ENCODE assay signal across 17 mouse cellular contexts in the genomic region with DNA sequence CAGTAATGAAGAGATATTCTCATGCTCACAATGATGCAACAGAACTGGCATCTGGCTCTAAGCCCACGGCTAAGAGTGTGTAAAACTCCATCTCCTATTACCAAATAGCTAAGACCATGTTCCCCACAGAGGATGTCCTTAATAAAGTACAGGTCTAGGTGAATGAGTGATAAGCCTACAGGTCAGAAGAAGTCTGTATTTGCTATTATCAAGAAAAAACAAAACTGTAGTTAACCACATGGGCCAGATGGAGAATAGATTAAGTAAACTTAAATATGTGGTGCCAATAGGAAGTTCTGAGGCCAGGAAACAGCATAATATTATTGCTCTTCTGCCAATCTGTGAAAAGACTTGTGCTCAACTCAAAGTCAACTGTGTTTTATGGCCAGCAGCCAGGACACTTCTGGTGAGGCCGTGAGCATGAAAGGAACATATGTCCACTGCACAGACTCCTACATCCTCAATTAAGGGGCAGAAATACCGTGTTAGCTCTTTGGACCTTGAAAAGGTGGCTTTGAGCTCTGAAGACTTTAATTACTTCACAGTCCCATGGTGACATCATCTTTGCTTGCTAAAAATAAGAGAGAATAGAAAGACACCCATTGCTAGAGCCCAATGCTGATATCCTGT.
DNase-seq lines count a peak whose midpoint lies in the region; ATAC-seq and TF ChIP-seq lines count a peak whose summit lies in the region.
"Had no signal": no experiment of that assay in that cellular context is flagged by ENCODE, and none has a peak within 500 bp of the region (broad histone marks: within the 10 kb centered on the region; RNA-seq: fewer than 3 reads in every experiment).

No protein-coding gene starts in this region.

- no peaks in the 10 kb centered on the region for H3K36me3 ChIP-seq in forebrain, embryonic 14.5 days (ENCODE audit: control insufficient read depth, insufficient read depth, low read length)
- H3K36me3 ChIP-seq in forebrain, postnatal 0 days (ENCODE audit: insufficient read depth): no peaks in the 10 kb centered on the region
- no peaks in the 10 kb centered on the region for H3K36me3 ChIP-seq in limb, embryonic 13.5 days
- H3K36me3 ChIP-seq in limb, embryonic 10.5 days: no peaks in the 10 kb centered on the region
- H3K36me3 ChIP-seq: heart, embryonic 15.5 days; limb, embryonic 15.5 days; midbrain, embryonic 15.5 days had no signal

- no peak overlapping the region for H3K4me2 ChIP-seq in forebrain, embryonic 14.5 days (ENCODE audit: low read length)
- H3K4me2 ChIP-seq in forebrain, postnatal 0 days (ENCODE audit: low read depth): no peak overlapping the region
- no peak overlapping the region for H3K4me2 ChIP-seq in limb, embryonic 13.5 days (replicated peaks)
- H3K4me2 ChIP-seq: heart, embryonic 15.5 days; limb, embryonic 15.5 days; midbrain, embryonic 15.5 days had no signal

- ATAC-seq in forebrain, embryonic 14.5 days: peak; percentile 67; the same call in 1 of the 2 replicates
- ATAC-seq in forebrain, postnatal 0 days: no peak
- peak; percentile 28; the same call in 1 of the 2 replicates for ATAC-seq in limb, embryonic 13.5 days (ENCODE audit: low FRiP score, low read depth)
- peak; percentile 77 for ATAC-seq in megakaryocyte-erythroid progenitor cell, adult 5-6 weeks (replicated peaks; ENCODE audit: low FRiP score, low TSS enrichment, poor library complexity, severe bottlenecking)
- ATAC-seq: midbrain, embryonic 15.5 days had no signal

- H3K27me3 ChIP-seq in forebrain, embryonic 14.5 days (replicated peaks; ENCODE audit: control insufficient read depth, insufficient read depth, low read length): no peaks in the 10 kb centered on the region
- no peaks in the 10 kb centered on the region for H3K27me3 ChIP-seq in forebrain, postnatal 0 days (ENCODE audit: insufficient read depth, low read length)
- H3K27me3 ChIP-seq in limb, embryonic 13.5 days: no peaks in the 10 kb centered on the region
- no peaks in the 10 kb centered on the region for H3K27me3 ChIP-seq in limb, embryonic 10.5 days (ENCODE audit: low read depth, poor library complexity, severe bottlenecking)
- H3K27me3 ChIP-seq: heart, embryonic 15.5 days; limb, embryonic 15.5 days; midbrain, embryonic 15.5 days had no signal

- peak; percentile 70 for DNase-seq in forebrain, embryonic 14.5 days (ENCODE audit: low spot score)
- no peak for DNase-seq in forebrain, postnatal 0 days
- DNase-seq in limb, embryonic 10.5 days (ENCODE audit: low spot score): no peak
- peak; percentile 15 for DNase-seq in cerebellum, adult 8-10 months
- no peak for DNase-seq in testis, postnatal 10 days (ENCODE audit: low spot score)
- DNase-seq in T-cell, adult 2 months (ENCODE audit: low spot score): no peak
- DNase-seq: kidney, adult 8-10 months; kidney, postnatal 4 days; lung, adult 2 months; right cerebral cortex, postnatal 14 days; thymus, postnatal 4 days had no signal

- H3K27ac ChIP-seq in forebrain, embryonic 14.5 days (ENCODE audit: low read depth, low read length): no peak overlapping the region
- no peak overlapping the region for H3K27ac ChIP-seq in forebrain, postnatal 0 days (ENCODE audit: low read depth, low read length)
- H3K27ac ChIP-seq in limb, embryonic 13.5 days: no peak overlapping the region
- no peak overlapping the region for H3K27ac ChIP-seq in limb, embryonic 10.5 days
- H3K27ac ChIP-seq: heart, embryonic 15.5 days; limb, embryonic 15.5 days; midbrain, embryonic 15.5 days had no signal

- no peak for TF ChIP-seq CTCF in forebrain, postnatal 0 days (IDR thresholded peaks at IDR 0.05; ENCODE audit: low read depth)

- no peaks in the 10 kb centered on the region for H3K9me3 ChIP-seq in forebrain, embryonic 14.5 days (replicated peaks; ENCODE audit: control insufficient read depth, low read length)
- H3K9me3 ChIP-seq in forebrain, postnatal 0 days (ENCODE audit: low read length): no peaks in the 10 kb centered on the region
- H3K9me3 ChIP-seq in limb, embryonic 13.5 days: no peaks in the 10 kb centered on the region
- no peaks in the 10 kb centered on the region for H3K9me3 ChIP-seq in limb, embryonic 10.5 days (replicated peaks)
- H3K9me3 ChIP-seq: heart, embryonic 15.5 days; limb, embryonic 15.5 days; midbrain, embryonic 15.5 days had no signal

- H3K9ac ChIP-seq in forebrain, embryonic 14.5 days (ENCODE audit: low read length): no peak overlapping the region
- no peak overlapping the region for H3K9ac ChIP-seq in forebrain, postnatal 0 days
- H3K9ac ChIP-seq in limb, embryonic 13.5 days: no peak overlapping the region
- H3K9ac ChIP-seq: heart, embryonic 15.5 days; limb, embryonic 15.5 days; midbrain, embryonic 15.5 days had no signal

- no peaks in the 10 kb centered on the region for H3K4me1 ChIP-seq in forebrain, embryonic 14.5 days (ENCODE audit: control insufficient read depth, insufficient read depth, low read length)
- no peaks in the 10 kb centered on the region for H3K4me1 ChIP-seq in forebrain, postnatal 0 days (ENCODE audit: insufficient read depth)
- H3K4me1 ChIP-seq in limb, embryonic 13.5 days: no peaks in the 10 kb centered on the region
- no peaks in the 10 kb centered on the region for H3K4me1 ChIP-seq in limb, embryonic 10.5 days
- H3K4me1 ChIP-seq: midbrain, embryonic 15.5 days had no signal

- no peak overlapping the region for H3K4me3 ChIP-seq in forebrain, embryonic 14.5 days (ENCODE audit: low read depth, low read length)
- H3K4me3 ChIP-seq in forebrain, postnatal 0 days (ENCODE audit: low read depth, low read length): no peak overlapping the region
- no peak overlapping the region for H3K4me3 ChIP-seq in limb, embryonic 13.5 days
- no peak overlapping the region for H3K4me3 ChIP-seq in limb, embryonic 10.5 days
- H3K4me3 ChIP-seq: erythroblast, embryonic 14.5 days; heart, embryonic 15.5 days; limb, embryonic 15.5 days; midbrain, embryonic 15.5 days had no signal

- WGBS in forebrain, embryonic 14.5 days: 43% methylated on average over 3 of the region's 3 CpGs
- 49% methylated on average over 3 of the region's 3 CpGs for WGBS in forebrain, postnatal 0 days
- 38% methylated on average over 3 of the region's 3 CpGs for WGBS in limb, embryonic 13.5 days
- WGBS in limb, embryonic 10.5 days: 75% methylated on average over 3 of the region's 3 CpGs

Comparison
In these comparisons a context has a peak if more than half of its experiments do, and no peak if none do; other contexts are left out.
1. DNase-seq: peak in forebrain, embryonic 14.5 days (single experiment) and cerebellum, adult 8-10 months (single experiment); none in forebrain, postnatal 0 days (single experiment), limb, embryonic 10.5 days (single experiment), testis, postnatal 10 days (single experiment) and T-cell, adult 2 months (single experiment).